Mouse (Mus musculus) cerebellum, adult 2 months (tissue): ENCODE data around the gene Grb10.

ENCODE experiments used
- CTCF ChIP-seq: fragments of 200-500 bp; IDR thresholded peaks from 2 replicates; pipeline ENCODE4 v1.5.1; 2011; ENCODE audit warnings: low read depth, mild to moderate bottlenecking, control low read depth, low read length, moderate library complexity, borderline replicate concordance; ENCODE audit not compliant: insufficient read depth
- POLR2A ChIP-seq: fragments of 200-500 bp; IDR thresholded peaks from 2 replicates; pipeline ENCODE4 v1.6.1; 2011; ENCODE audit warnings: low read length, control low read depth, borderline replicate concordance; ENCODE audit not compliant: insufficient read depth

DNA sequence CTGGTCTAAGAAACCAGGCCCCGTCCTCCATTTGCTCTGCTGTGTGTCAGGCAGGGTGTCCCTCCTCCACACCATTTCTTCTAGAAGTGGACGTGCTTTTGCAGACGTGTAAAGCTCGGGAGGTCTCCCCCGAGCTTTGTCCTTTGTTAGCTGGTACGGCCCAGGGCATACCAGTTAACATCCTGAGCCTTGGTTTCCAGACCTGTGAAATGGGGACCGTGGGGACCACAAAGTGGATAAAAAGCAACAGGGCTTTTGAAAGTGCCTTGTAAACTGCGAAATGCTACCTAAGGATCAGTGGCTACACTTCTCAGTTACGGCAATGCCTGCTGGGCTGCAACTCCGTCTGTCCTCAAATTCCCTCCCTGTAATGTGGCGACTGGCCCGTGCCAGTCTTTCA lies 3.2 kb downstream of the Grb10 start:
- no peak for TF ChIP-seq CTCF
- no peak for TF ChIP-seq POLR2A
